Mouse (Mus musculus): ENCODE data around the gene Suv39h1. TPM values are rescaled to one million over a fixed set of nuclear protein-coding genes. Genes with fewer than 3 reads are reported as not detected.
"Not testable (repeated sequence)": the region's sequence is repeated elsewhere in the genome, so short reads cannot be mapped to it uniquely, and the experiment has no call there.

The Suv39h1 gene
- polyA plus RNA-seq, 1 experiment from 2014 or later: 36.4 TPM

GRCm38 (mm10) chrX:8069166-8069565 lies 5.4 kb downstream of the Suv39h1 start:
- Histone ChIP-seq H3K36me3 (replicated peaks; ENCODE audit: control insufficient read depth, insufficient read depth) (peaks cover 21% of the 10 kb centered on the region), H3K27ac (no peak overlapping the region), H3K4me3 (replicated peaks; ENCODE audit: low read length) (no peak overlapping the region), H3K4me2 (replicated peaks) (no peak overlapping the region), H3K4me1 (replicated peaks; ENCODE audit: control insufficient read depth, insufficient read depth, low read length) (no peaks in the 10 kb centered on the region; the same call in 1 of the 2 replicates), H3K9ac (no peak overlapping the region), H3K9me3 (ENCODE audit: control insufficient read depth, low read length) (no peaks in the 10 kb centered on the region), H3K27me3 (ENCODE audit: control insufficient read depth, insufficient read depth, low read length) (no peaks in the 10 kb centered on the region)
- WGBS: 95% methylated on average over 1 of the region's 1 CpGs
- no peak for ATAC-seq (ENCODE audit: low FRiP score)
- no peak for DNase-seq (ENCODE audit: low spot score)

DNA sequence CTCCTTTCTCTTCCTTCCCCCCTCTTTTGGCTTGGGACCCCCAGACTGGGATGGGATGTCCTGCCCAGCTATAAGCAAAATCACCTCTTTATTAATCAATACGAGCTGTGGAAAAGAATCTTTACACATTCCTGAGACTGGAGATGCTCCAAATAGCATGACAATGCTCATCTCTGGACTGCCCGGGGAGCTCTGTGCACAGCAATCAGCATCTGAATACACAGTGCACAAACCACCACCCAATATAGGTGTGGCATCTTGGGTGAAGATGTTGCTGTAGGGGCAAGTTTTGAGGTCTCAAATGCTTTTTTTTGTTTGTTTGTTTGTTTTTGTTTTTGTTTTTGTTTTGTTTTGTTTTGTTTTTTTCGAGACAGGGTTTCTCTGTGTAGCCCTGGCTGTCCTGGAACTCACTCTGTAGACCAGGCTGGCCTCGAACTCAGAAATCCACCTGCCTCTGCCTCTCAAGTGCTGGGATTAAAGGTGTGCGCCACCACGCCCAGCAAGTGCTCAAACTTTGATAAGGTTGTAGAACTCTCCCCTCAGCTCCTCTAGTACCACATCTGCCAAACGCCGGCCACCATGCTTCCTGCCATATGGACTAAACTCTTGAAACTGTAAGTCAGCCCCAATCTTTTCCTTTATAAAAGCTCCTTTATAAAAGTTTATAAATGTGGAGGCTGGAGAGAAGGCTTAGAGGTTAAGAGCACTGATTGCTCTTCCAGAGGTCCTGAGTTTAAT lies 23.3 kb downstream of the Suv39h1 start:
- WGBS: 82% methylated on average over 8 of the region's 8 CpGs
- H3K4me3 ChIP-seq (replicated peaks; ENCODE audit: low read length); DNase-seq (ENCODE audit: low spot score); H3K36me3 ChIP-seq (replicated peaks; ENCODE audit: control insufficient read depth, insufficient read depth); H3K9ac ChIP-seq; H3K9me3 ChIP-seq (ENCODE audit: control insufficient read depth, low read length); H3K27ac ChIP-seq; H3K4me2 ChIP-seq (replicated peaks); ATAC-seq (ENCODE audit: low FRiP score); H3K27me3 ChIP-seq (ENCODE audit: control insufficient read depth, insufficient read depth, low read length); H3K4me1 ChIP-seq (replicated peaks; ENCODE audit: control insufficient read depth, insufficient read depth, low read length): not testable (repeated sequence)

GRCm38 (mm10) chrX:8033009-8033408 lies 41.6 kb downstream of the Suv39h1 start:
- H3K4me2 ChIP-seq (replicated peaks): no peak overlapping the region
- no peak overlapping the region for H3K27ac ChIP-seq
- H3K9ac ChIP-seq: no peak overlapping the region
- DNase-seq (ENCODE audit: low spot score) (no peak), ATAC-seq (ENCODE audit: low FRiP score) (no peak)
- H3K4me1 ChIP-seq (replicated peaks; ENCODE audit: control insufficient read depth, insufficient read depth, low read length): no peaks in the 10 kb centered on the region
- no peaks in the 10 kb centered on the region for H3K36me3 ChIP-seq (replicated peaks; ENCODE audit: control insufficient read depth, insufficient read depth)
- H3K27me3 ChIP-seq (ENCODE audit: control insufficient read depth, insufficient read depth, low read length): no peaks in the 10 kb centered on the region
- H3K4me3 ChIP-seq (replicated peaks; ENCODE audit: low read length): no peak overlapping the region
- 64% methylated on average over 1 of the region's 1 CpGs for WGBS
- H3K9me3 ChIP-seq (ENCODE audit: control insufficient read depth, low read length): no peaks in the 10 kb centered on the region

GRCm38 (mm10) chrX:8026811-8027210 lies 47.7 kb downstream of the Suv39h1 start:
- no peak overlapping the region for H3K4me3 ChIP-seq (replicated peaks; ENCODE audit: low read length)
- no peaks in the 10 kb centered on the region for H3K9me3 ChIP-seq (ENCODE audit: control insufficient read depth, low read length)
- ATAC-seq (ENCODE audit: low FRiP score) (no peak), DNase-seq (ENCODE audit: low spot score) (no peak)
- H3K27me3 ChIP-seq (ENCODE audit: control insufficient read depth, insufficient read depth, low read length): no peaks in the 10 kb centered on the region
- no peaks in the 10 kb centered on the region for H3K36me3 ChIP-seq (replicated peaks; ENCODE audit: control insufficient read depth, insufficient read depth)
- no peak overlapping the region for H3K4me2 ChIP-seq (replicated peaks)
- no peaks in the 10 kb centered on the region for H3K4me1 ChIP-seq (replicated peaks; ENCODE audit: control insufficient read depth, insufficient read depth, low read length)
- 57% methylated on average over 4 of the region's 4 CpGs for WGBS
- H3K9ac ChIP-seq: no peak overlapping the region
- no peak overlapping the region for H3K27ac ChIP-seq

GRCm38 (mm10) chrX:8024795-8025194 lies 49.8 kb downstream of the Suv39h1 start:
- ATAC-seq (ENCODE audit: low FRiP score): no peak
- Histone ChIP-seq H3K4me1 (replicated peaks; ENCODE audit: control insufficient read depth, insufficient read depth, low read length) (no peaks in the 10 kb centered on the region), H3K36me3 (replicated peaks; ENCODE audit: control insufficient read depth, insufficient read depth) (no peaks in the 10 kb centered on the region), H3K4me2 (replicated peaks) (no peak overlapping the region), H3K9ac (no peak overlapping the region), H3K9me3 (ENCODE audit: control insufficient read depth, low read length) (no peaks in the 10 kb centered on the region), H3K27me3 (ENCODE audit: control insufficient read depth, insufficient read depth, low read length) (no peaks in the 10 kb centered on the region), H3K4me3 (replicated peaks; ENCODE audit: low read length) (no peak overlapping the region), H3K27ac (no peak overlapping the region)
- WGBS: 76% methylated on average over 2 of the region's 2 CpGs
- no peak for DNase-seq (ENCODE audit: low spot score)

GRCm38 (mm10) chrX:8020111-8020778 lies 54.3 kb downstream of the Suv39h1 start:
- no peak for DNase-seq (ENCODE audit: low spot score)
- no peaks in the 10 kb centered on the region for H3K27me3 ChIP-seq (ENCODE audit: control insufficient read depth, insufficient read depth, low read length)

GRCm38 (mm10) chrX:8018286-8018685 lies 56.3 kb downstream of the Suv39h1 start, which contains the start of gene Glod5:
Gene Glod5, minus strand, starts transcription at chrX:8018492.
- Histone ChIP-seq H3K4me3 (replicated peaks; ENCODE audit: low read length) (no peak within 1 kb of the TSS), H3K36me3 (replicated peaks; ENCODE audit: control insufficient read depth, insufficient read depth) (no peaks in the 10 kb centered on the region), H3K4me2 (replicated peaks) (no peak within 1 kb of the TSS), H3K27me3 (ENCODE audit: control insufficient read depth, insufficient read depth, low read length) (no peaks in the 10 kb centered on the region), H3K4me1 (replicated peaks; ENCODE audit: control insufficient read depth, insufficient read depth, low read length) (no peaks in the 10 kb centered on the region), H3K27ac (no peak within 1 kb of the TSS), H3K9me3 (ENCODE audit: control insufficient read depth, low read length) (no peaks in the 10 kb centered on the region), H3K9ac (no peak within 1 kb of the TSS)
- DNase-seq (ENCODE audit: low spot score): no peak
- no peak for ATAC-seq (ENCODE audit: low FRiP score)
- WGBS: 60% methylated on average over 2 of the region's 2 CpGs

More at GRCm38 (mm10) chrX:8020111-8020778, 54.3 kb downstream of the Suv39h1 start:
- H3K36me3 ChIP-seq (replicated peaks; ENCODE audit: control insufficient read depth, insufficient read depth): no peaks in the 10 kb centered on the region
- H3K27ac ChIP-seq: no peak overlapping the region
- no peak overlapping the region for H3K9ac ChIP-seq
- ATAC-seq (ENCODE audit: low FRiP score): no peak
- H3K4me2 ChIP-seq (replicated peaks): no peak overlapping the region
- no peaks in the 10 kb centered on the region for H3K4me1 ChIP-seq (replicated peaks; ENCODE audit: control insufficient read depth, insufficient read depth, low read length)
- 57% methylated on average over 2 of the region's 2 CpGs for WGBS
- no peak overlapping the region for H3K4me3 ChIP-seq (replicated peaks; ENCODE audit: low read length)
- no peaks in the 10 kb centered on the region for H3K9me3 ChIP-seq (ENCODE audit: control insufficient read depth, low read length)

DNA sequence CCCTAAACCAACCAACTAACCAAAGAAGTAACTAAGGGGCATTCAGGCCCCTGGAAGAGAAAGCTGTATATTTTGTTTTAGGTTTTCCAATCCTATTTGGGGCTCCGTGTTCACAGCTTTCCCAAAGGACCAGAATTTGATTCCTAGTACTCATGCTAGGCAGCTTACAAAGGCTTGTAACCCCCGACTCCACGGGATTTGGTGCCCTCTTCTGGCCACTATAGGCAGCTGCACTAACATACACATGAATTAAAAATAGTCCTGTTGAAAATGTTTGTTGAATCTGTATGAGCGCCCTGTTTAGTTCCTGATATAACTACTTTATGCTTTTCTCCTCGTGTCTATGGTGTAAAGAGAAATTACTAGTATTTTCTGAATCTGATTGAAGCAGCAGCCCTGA lies 57.4 kb downstream of the Suv39h1 start:
- ATAC-seq (ENCODE audit: low FRiP score) (no peak), DNase-seq (ENCODE audit: low spot score) (peak; percentile 60)
- Histone ChIP-seq H3K36me3 (replicated peaks; ENCODE audit: control insufficient read depth, insufficient read depth) (no peaks in the 10 kb centered on the region), H3K9me3 (ENCODE audit: control insufficient read depth, low read length) (no peaks in the 10 kb centered on the region), H3K27me3 (ENCODE audit: control insufficient read depth, insufficient read depth, low read length) (no peaks in the 10 kb centered on the region), H3K4me3 (replicated peaks; ENCODE audit: low read length) (no peak overlapping the region), H3K4me1 (replicated peaks; ENCODE audit: control insufficient read depth, insufficient read depth, low read length) (no peaks in the 10 kb centered on the region), H3K4me2 (replicated peaks) (no peak overlapping the region), H3K27ac (no peak overlapping the region), H3K9ac (no peak overlapping the region)
- WGBS: 13% methylated on average over 5 of the region's 5 CpGs

GRCm38 (mm10) chrX:8015675-8016074 lies 58.9 kb downstream of the Suv39h1 start:
- H3K27ac ChIP-seq; H3K4me3 ChIP-seq (replicated peaks; ENCODE audit: low read length); DNase-seq (ENCODE audit: low spot score); H3K9me3 ChIP-seq (ENCODE audit: control insufficient read depth, low read length); H3K27me3 ChIP-seq (ENCODE audit: control insufficient read depth, insufficient read depth, low read length); ATAC-seq (ENCODE audit: low FRiP score); H3K4me2 ChIP-seq (replicated peaks); H3K4me1 ChIP-seq (replicated peaks; ENCODE audit: control insufficient read depth, insufficient read depth, low read length); H3K9ac ChIP-seq; H3K36me3 ChIP-seq (replicated peaks; ENCODE audit: control insufficient read depth, insufficient read depth): not testable (repeated sequence)
- 23% methylated on average over 7 of the region's 7 CpGs for WGBS

Measured in hindbrain, embryonic 14.5 days (tissue).